Comparison of ENCODE assay signal across 14 mouse cellular contexts in the genomic region with DNA sequence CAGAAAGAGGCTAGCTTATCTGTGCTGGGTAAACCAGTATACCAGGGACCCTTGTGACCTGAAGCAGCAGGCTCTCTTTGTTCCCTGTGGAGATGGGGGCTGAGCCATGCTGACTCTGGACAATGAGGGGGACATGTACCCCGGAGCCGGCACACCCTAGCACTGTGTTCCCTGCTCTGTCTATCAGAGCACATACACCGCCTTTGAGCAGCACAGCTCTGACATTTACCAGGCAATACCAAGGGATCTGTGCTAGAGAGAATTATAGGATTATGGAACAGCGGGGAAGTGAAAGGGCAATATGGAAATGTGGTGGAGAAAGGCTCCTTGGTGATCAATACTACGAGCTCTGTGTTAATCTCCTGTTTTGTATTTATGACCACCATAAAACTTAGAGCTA.
"Had no signal": no experiment of that assay in that cellular context is flagged by ENCODE, and none has a peak within 500 bp of the region (broad histone marks: within the 10 kb centered on the region; RNA-seq: fewer than 3 reads in every experiment).

No protein-coding gene starts in this region.

- H3K9me3 ChIP-seq: limb, embryonic 12.5 days; liver, embryonic 13.5 days; lung, embryonic 15.5 days had no signal

- H3K4me2 ChIP-seq: limb, embryonic 12.5 days; liver, embryonic 13.5 days; lung, embryonic 15.5 days had no signal

- H3K4me3 ChIP-seq: layer of hippocampus, adult 2 months; limb, embryonic 12.5 days; liver, embryonic 13.5 days; lung, embryonic 15.5 days; megakaryocyte, embryonic 14.5 days had no signal

- H3K36me3 ChIP-seq: limb, embryonic 12.5 days; liver, embryonic 13.5 days; lung, embryonic 15.5 days had no signal

- H3K27ac ChIP-seq: layer of hippocampus, adult 2 months; limb, embryonic 12.5 days; liver, embryonic 13.5 days; lung, embryonic 15.5 days; macrophage; stomach, postnatal 0 days had no signal

- H3K4me1 ChIP-seq: limb, embryonic 12.5 days; liver, embryonic 13.5 days; lung, embryonic 15.5 days; megakaryocyte, embryonic 14.5 days had no signal

- H3K27me3 ChIP-seq: liver, embryonic 13.5 days; lung, embryonic 15.5 days; megakaryocyte, embryonic 14.5 days had no signal

- ATAC-seq: liver, postnatal 0 days had no signal

- H3K9ac ChIP-seq: limb, embryonic 12.5 days; liver, embryonic 13.5 days; liver, postnatal 0 days; lung, embryonic 15.5 days had no signal

- DNase-seq: kidney, adult 11 months; kidney, postnatal 10 days; kidney, postnatal 4 days; liver; liver, embryonic 13.5 days; liver, postnatal 0 days; lung, postnatal 14 days; thymus, postnatal 25 days had no signal
